Mouse (Mus musculus) myocyte (in vitro differentiated cells): ENCODE results near the gene Ins2. TPM values are rescaled to one million over a fixed set of nuclear protein-coding genes. Genes with fewer than 3 reads are reported as not detected.

Source experiments
- H3K27me3 ChIP-seq: one replicate; pipeline ENCODE4 v1.6.1; 2011; ENCODE audit not compliant: control insufficient read depth, insufficient read depth, insufficient read length
- H3K36me3 ChIP-seq: one replicate; pipeline ENCODE4 v1.6.1; 2011; ENCODE audit not compliant: control insufficient read depth, insufficient read depth
- H3K4me2 ChIP-seq: one replicate; pipeline ENCODE4 v1.6.1; 2011; ENCODE audit warnings: low read depth, control low read depth
- H3K4me3 ChIP-seq: one replicate; pipeline ENCODE4 v1.5.1; 2011; ENCODE audit warnings: mild to moderate bottlenecking, control low read depth, moderate library complexity
- H3K79me2 ChIP-seq: one replicate; pipeline ENCODE4 v1.6.1; 2011; ENCODE audit not compliant: control insufficient read depth, insufficient read depth
- H3ac ChIP-seq: one replicate; pipeline ENCODE4 v1.6.1; 2011; ENCODE audit not compliant: control insufficient read depth, insufficient read length
- CEBPB ChIP-seq: IDR thresholded peaks from 2 replicates; pipeline ENCODE4 v1.6.1; 2011; ENCODE audit warnings: mild to moderate bottlenecking, moderate library complexity; ENCODE audit not compliant: poor library complexity, insufficient read depth, severe bottlenecking
- E2F4 ChIP-seq: IDR thresholded peaks from one replicate; pipeline ENCODE4 v1.6.1; 2011; ENCODE audit warnings: mild to moderate bottlenecking, control low read depth, moderate library complexity; ENCODE audit not compliant: insufficient read depth
- MAX ChIP-seq: IDR thresholded peaks from one replicate; pipeline ENCODE4 v1.6.1; 2011; ENCODE audit warnings: low read depth, mild to moderate bottlenecking, control low read depth
- MYOD1 ChIP-seq, 3 experiments: IDR thresholded peaks; one replicate each; pipeline ENCODE4 v1.6.1; 2011; ENCODE audit warnings: control low read depth in 2 of 3, low read depth in 2 of 3, mild to moderate bottlenecking in 2 of 3, moderate library complexity in 1 of 3; ENCODE audit not compliant: insufficient read length in 2 of 3, control insufficient read depth in 1 of 3
- MYOG ChIP-seq, 3 experiments: IDR thresholded peaks; one replicate each; pipeline ENCODE4 v1.6.1; 2011; ENCODE audit warnings: control low read depth in 2 of 3, low read depth in 2 of 3, mild to moderate bottlenecking in 2 of 3; ENCODE audit not compliant: insufficient read length in 2 of 3, control insufficient read depth in 1 of 3, insufficient read depth in 1 of 3
- POLR2A ChIP-seq: IDR thresholded peaks from one replicate; pipeline ENCODE4 v1.6.1; 2011; ENCODE audit warnings: low read depth, mild to moderate bottlenecking, control low read depth, moderate library complexity; ENCODE audit not compliant: insufficient read length
- POLR2AphosphoS2 ChIP-seq: IDR thresholded peaks from one replicate; pipeline ENCODE4 v1.6.1; 2011; ENCODE audit warnings: low read depth, control low read depth; ENCODE audit not compliant: insufficient read length
- REST ChIP-seq: IDR thresholded peaks from one replicate; pipeline ENCODE4 v1.6.1; 2011; ENCODE audit warnings: mild to moderate bottlenecking, control low read depth, moderate library complexity; ENCODE audit not compliant: insufficient read depth, insufficient read length
- SRF ChIP-seq: IDR thresholded peaks from one replicate; pipeline ENCODE4 v1.6.1; 2011; ENCODE audit warnings: low read depth; ENCODE audit not compliant: control insufficient read depth, insufficient read length
- TCF12 ChIP-seq: IDR thresholded peaks from one replicate; pipeline ENCODE4 v1.6.1; 2011; ENCODE audit warnings: mild to moderate bottlenecking, control low read depth; ENCODE audit not compliant: poor library complexity, insufficient read depth, severe bottlenecking
- TCF3 ChIP-seq: IDR thresholded peaks from one replicate; pipeline ENCODE4 v1.6.1; 2011; ENCODE audit warnings: low read depth, control low read depth; ENCODE audit not compliant: insufficient read length
- USF1 ChIP-seq: IDR thresholded peaks from one replicate; pipeline ENCODE4 v1.6.1; 2011; ENCODE audit warnings: low read depth, mild to moderate bottlenecking, control low read depth, moderate library complexity
- polyA plus RNA-seq: library from polyadenylated mRNA; unstranded; fragments of >200 nt; fragmentation: generic; extraction: Trizol; gene quantifications from one replicate; pipeline ENCODE4 v1.2.1, GENCODE M21; 2012; ENCODE audit warnings: missing spikeins

Ins2 gene
- polyA plus RNA-seq, 1 experiment, result 1.2 TPM

GRCm38 (mm10) chr7:142666109-142666508 is 77.1 kb downstream of the Ins2 start:
- Histone ChIP-seq H3K36me3 (no peaks in the 10 kb centered on the region), H3K27me3 (peaks cover 7% of the 10 kb centered on the region), H3K4me2 (no peak overlapping the region), H3ac (no peak overlapping the region), H3K4me3 (no peak overlapping the region), H3K79me2 (no peaks in the 10 kb centered on the region)
- TF ChIP-seq MYOG (IDR thresholded peaks at IDR 0.05; ENCODE audit: control insufficient read depth in 1 of 3, insufficient read depth in 1 of 3, insufficient read length in 2 of 3, low read depth in 2 of 3) (no peak), TCF12 (no peak), POLR2A (no peak), SRF (no peak), REST (no peak)

GRCm38 (mm10) chr7:142665364-142665763 is 77.8 kb downstream of the Ins2 start:
- no peak overlapping the region for H3K4me2 ChIP-seq
- H3K4me3 ChIP-seq, result no peak overlapping the region
- H3K27me3 ChIP-seq, result peaks cover 14% of the 10 kb centered on the region
- H3K36me3 ChIP-seq, result no peaks in the 10 kb centered on the region
- H3K79me2 ChIP-seq, result no peaks in the 10 kb centered on the region
- TF ChIP-seq TCF3 (no peak), E2F4 (no peak), MYOG (IDR thresholded peaks at IDR 0.05; ENCODE audit: control insufficient read depth in 1 of 3, insufficient read depth in 1 of 3, insufficient read length in 2 of 3, low read depth in 2 of 3) (no peak), CEBPB (no peak), REST (no peak), MYOD1 (IDR thresholded peaks at IDR 0.05; ENCODE audit: control insufficient read depth in 1 of 3, insufficient read length in 2 of 3, low read depth in 2 of 3) (no peak), SRF (no peak), TCF12 (no peak), USF1 (no peak), MAX (no peak), POLR2A (no peak), POLR2AphosphoS2 (no peak)
- H3ac ChIP-seq, result no peak overlapping the region

GRCm38 (mm10) chr7:142664465-142665029 is 78.6 kb downstream of the Ins2 start:
- H3K4me3 ChIP-seq, result no peak overlapping the region

GRCm38 (mm10) chr7:142663931-142664421 is 79.2 kb downstream of the Ins2 start:
- TF ChIP-seq TCF3 (no peak), USF1 (no peak), SRF (no peak), MYOG (IDR thresholded peaks at IDR 0.05; ENCODE audit: control insufficient read depth in 1 of 3, insufficient read depth in 1 of 3, insufficient read length in 2 of 3, low read depth in 2 of 3) (no peak), TCF12 (no peak), CEBPB (no peak), MAX (no peak), MYOD1 (IDR thresholded peaks at IDR 0.05; ENCODE audit: control insufficient read depth in 1 of 3, insufficient read length in 2 of 3, low read depth in 2 of 3) (no peak), REST (no peak), POLR2AphosphoS2 (no peak), E2F4 (no peak), POLR2A (no peak)
- H3K27me3 ChIP-seq, result peaks cover 18% of the 10 kb centered on the region

More at GRCm38 (mm10) chr7:142664465-142665029, 78.6 kb downstream of the Ins2 start:
- Histone ChIP-seq H3K4me2 (no peak overlapping the region), H3K27me3 (peaks cover 16% of the 10 kb centered on the region), H3K36me3 (no peaks in the 10 kb centered on the region), H3K79me2 (no peaks in the 10 kb centered on the region), H3ac (no peak overlapping the region)
- TF ChIP-seq MYOD1 (IDR thresholded peaks at IDR 0.05; ENCODE audit: control insufficient read depth in 1 of 3, insufficient read length in 2 of 3, low read depth in 2 of 3), result no peak

DNA sequence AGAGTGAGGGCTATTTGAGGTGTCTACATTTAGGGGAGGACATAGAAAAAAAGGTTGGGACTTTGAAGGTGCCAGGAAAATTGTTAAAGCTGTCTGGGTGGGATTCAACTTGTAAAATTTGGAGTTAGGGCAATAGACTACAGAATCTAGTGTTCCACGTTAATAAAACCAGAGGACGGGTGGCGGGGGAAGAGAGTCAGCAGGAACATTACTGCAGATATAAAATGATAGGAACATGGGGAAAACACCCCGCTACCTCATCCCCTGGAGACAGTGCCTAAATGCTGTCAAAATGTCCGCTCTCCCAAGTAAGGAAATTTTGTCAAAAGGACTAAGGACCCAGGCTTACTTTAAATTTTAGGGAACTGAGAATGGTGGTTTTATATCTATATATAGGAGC is 80.0 kb downstream of the Ins2 start:
- Histone ChIP-seq H3K36me3 (no peaks in the 10 kb centered on the region), H3K4me3 (no peak overlapping the region), H3K79me2 (no peaks in the 10 kb centered on the region), H3K4me2 (no peak overlapping the region), H3K27me3 (peaks cover 26% of the 10 kb centered on the region), H3ac (no peak overlapping the region)
- TF ChIP-seq MYOD1 (IDR thresholded peaks at IDR 0.05; ENCODE audit: control insufficient read depth in 1 of 3, insufficient read length in 2 of 3, low read depth in 2 of 3), result no peak

More at GRCm38 (mm10) chr7:142663931-142664421, 79.2 kb downstream of the Ins2 start:
- no peak overlapping the region for H3K4me3 ChIP-seq
- no peaks in the 10 kb centered on the region for H3K36me3 ChIP-seq
- no peak overlapping the region for H3ac ChIP-seq
- no peaks in the 10 kb centered on the region for H3K79me2 ChIP-seq
- H3K4me2 ChIP-seq, result no peak overlapping the region

- no peak for TF ChIP-seq TCF3
- no peak for TF ChIP-seq E2F4
- no peak for TF ChIP-seq REST
- TF ChIP-seq CEBPB, result no peak
- TF ChIP-seq POLR2A, result no peak
- no peak for TF ChIP-seq MYOD1 (IDR thresholded peaks at IDR 0.05; ENCODE audit: control insufficient read depth in 1 of 3, insufficient read length in 2 of 3, low read depth in 2 of 3)
- no peak for TF ChIP-seq MAX
- TF ChIP-seq TCF12, result no peak
- no peak for TF ChIP-seq USF1
- no peak for TF ChIP-seq MYOG (IDR thresholded peaks at IDR 0.05; ENCODE audit: control insufficient read depth in 1 of 3, insufficient read depth in 1 of 3, insufficient read length in 2 of 3, low read depth in 2 of 3)
- TF ChIP-seq POLR2AphosphoS2, result no peak
- TF ChIP-seq SRF, result no peak
- Histone ChIP-seq H3K4me3 (no peak overlapping the region), H3K27me3 (peaks cover 27% of the 10 kb centered on the region), H3K4me2 (no peak overlapping the region), H3K36me3 (no peaks in the 10 kb centered on the region), H3K79me2 (no peaks in the 10 kb centered on the region), H3ac (no peak overlapping the region)
Measured at GRCm38 (mm10) chr7:142661811-142662210, 81.4 kb downstream of the Ins2 start.
